Mouse (Mus musculus): Measurements from ENCODE around the gene Sema3f. TPM values are rescaled to one million over a fixed set of nuclear protein-coding genes. Genes with fewer than 3 reads are reported as not detected.

Sema3f gene
- 13.2 and 15.2 TPM in 2 replicates for polyA plus RNA-seq (2016; fragmentation: Nextera tagmentation; extraction: Ambion mirVana)

DNA sequence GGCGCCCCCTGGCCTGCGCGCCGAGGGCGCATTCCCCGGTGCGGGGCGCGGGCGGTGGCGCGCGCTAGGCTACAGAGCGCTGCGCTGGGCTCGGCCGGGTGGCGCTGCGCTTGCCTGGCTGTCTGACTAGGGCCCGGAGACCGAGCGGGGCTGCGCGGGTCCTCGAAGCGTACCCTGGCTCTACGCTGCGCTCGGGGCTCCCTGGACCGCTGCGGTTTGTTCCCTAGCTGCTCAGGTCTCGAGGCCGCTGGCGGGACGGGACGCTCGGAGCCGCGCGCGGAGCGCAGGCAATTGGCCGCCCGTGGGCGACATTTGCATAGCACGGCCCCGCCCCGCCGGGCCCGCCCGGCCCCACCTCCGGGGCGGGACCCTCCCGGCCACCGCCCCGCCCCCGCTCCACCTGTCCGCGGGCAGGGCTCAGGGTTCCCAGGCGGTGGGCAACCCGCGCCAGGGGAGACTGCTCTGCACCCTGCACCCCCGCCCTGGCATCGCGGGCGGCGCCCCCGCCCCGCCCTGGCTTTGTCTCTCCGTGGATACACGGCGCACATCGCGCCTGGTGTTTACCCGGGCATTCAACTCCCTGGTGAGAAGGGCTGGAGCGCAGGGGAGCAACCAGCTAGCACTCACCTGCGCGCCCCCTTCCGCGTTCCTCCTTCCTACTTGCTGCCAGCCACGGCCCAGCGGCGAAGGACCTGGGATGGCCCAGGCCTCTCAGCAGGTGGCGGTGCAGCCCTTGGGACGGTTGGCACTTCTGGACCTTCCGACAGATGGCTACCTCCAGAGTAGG, at the start of gene Sema3f:
Gene Sema3f (minus strand): TSS at position 779 of the 787 bp plus-strand sequence.
- Histone ChIP-seq H3K27ac (peak within 1 kb of the TSS; percentile 80), H3K9me3 (no peaks in the 10 kb centered on the region), H3K27me3 (peaks cover 61% of the 10 kb centered on the region), H3K4me2 (peak within 1 kb of the TSS; percentile 97), H3K36me3 (replicated peaks) (peaks cover 1% of the 10 kb centered on the region; the same call in 1 of the 2 replicates), H3K4me3 (replicated peaks) (peak within 1 kb of the TSS; percentile 69), H3K9ac (peak within 1 kb of the TSS; percentile 84), H3K4me1 (peaks cover 63% of the 10 kb centered on the region)
- peak; percentile 79 for ATAC-seq (ENCODE audit: low FRiP score)
- WGBS = 1% methylated on average over 53 of the region's 86 CpGs

DNA sequence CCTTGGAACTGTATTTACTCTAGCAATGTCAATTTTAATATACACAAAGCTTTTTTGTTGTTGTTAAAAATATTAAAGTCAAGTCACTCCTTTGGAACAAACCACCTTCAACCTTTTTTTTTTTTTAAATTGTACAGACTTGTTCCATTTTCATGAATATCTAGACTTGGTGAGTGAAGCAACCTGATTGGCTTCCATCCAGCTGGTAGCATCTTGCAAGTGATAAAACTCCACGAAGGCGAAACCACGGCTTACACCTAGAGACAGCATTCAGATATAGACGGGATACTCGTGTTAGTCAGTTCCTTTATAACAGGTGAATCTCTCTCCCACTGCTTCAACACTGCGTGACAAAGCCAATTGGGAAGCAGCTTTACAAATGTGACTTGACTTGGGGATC, 49.3 kb upstream of the Sema3f start:
- H3K4me2 ChIP-seq = no peak overlapping the region
- no peaks in the 10 kb centered on the region for H3K9me3 ChIP-seq
- no peak overlapping the region for H3K4me3 ChIP-seq (replicated peaks)
- 94% methylated on average over 6 of the region's 6 CpGs for WGBS
- peaks cover 92% of the 10 kb centered on the region for H3K36me3 ChIP-seq (replicated peaks)
- no peak overlapping the region for H3K9ac ChIP-seq
- H3K27ac ChIP-seq = no peak overlapping the region
- no peaks in the 10 kb centered on the region for H3K27me3 ChIP-seq
- H3K4me1 ChIP-seq = no peaks in the 10 kb centered on the region
- ATAC-seq (ENCODE audit: low FRiP score) = no peak

DNA sequence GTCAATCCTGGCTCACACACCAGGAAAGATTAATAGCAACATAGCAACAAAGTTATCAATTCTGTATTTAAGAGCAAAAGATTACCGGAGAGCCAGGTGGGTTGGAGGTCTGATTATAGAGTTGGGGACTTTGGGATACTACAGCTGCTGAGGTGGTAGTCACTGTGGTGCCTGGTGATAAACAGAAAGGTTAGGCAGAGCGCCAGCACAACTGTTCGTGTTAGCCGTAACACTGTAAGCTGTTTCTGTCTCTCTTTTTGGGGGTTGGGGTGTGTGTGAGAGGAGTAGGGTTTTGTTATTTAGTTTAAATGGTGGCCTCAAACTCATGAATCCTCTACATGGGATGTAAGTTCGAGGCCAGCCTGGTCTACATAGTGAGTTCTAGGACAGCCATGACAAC, 40.1 kb upstream of the Sema3f start:
- no peaks in the 10 kb centered on the region for H3K9me3 ChIP-seq
- H3K27ac ChIP-seq = no peak overlapping the region
- H3K4me1 ChIP-seq = no peaks in the 10 kb centered on the region
- H3K9ac ChIP-seq = no peak overlapping the region
- H3K27me3 ChIP-seq = no peaks in the 10 kb centered on the region
- no peak overlapping the region for H3K4me2 ChIP-seq
- no peak overlapping the region for H3K4me3 ChIP-seq (replicated peaks)
- H3K36me3 ChIP-seq (replicated peaks) = peaks cover 95% of the 10 kb centered on the region
- 98% methylated on average over 5 of the region's 5 CpGs for WGBS
- no peak for ATAC-seq (ENCODE audit: low FRiP score)

DNA sequence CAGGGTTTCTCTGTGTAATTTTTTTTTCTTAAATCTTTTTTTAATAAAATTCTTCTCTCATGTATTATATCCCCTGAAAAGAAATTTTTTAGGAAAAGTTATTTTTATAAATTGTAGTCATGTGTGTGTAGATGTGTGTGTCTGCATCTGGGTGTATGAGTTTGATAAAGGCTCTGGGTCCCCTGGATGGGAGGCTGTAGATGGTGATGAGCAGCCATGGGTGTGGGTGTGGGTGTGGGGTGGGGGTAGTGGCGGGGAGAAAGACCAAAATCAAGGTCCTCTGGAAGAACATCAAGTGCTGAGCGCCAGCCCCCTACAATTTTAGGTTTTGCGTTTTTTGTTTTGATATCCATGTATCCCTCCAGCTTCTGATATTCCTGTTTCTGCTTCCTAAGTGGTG, 37.8 kb upstream of the Sema3f start:
- WGBS = 92% methylated on average over 3 of the region's 3 CpGs
- no peak for ATAC-seq (ENCODE audit: low FRiP score)
- H3K4me3 ChIP-seq (replicated peaks) = no peak overlapping the region
- H3K9ac ChIP-seq = no peak overlapping the region
- H3K27me3 ChIP-seq = no peaks in the 10 kb centered on the region
- H3K4me1 ChIP-seq = no peaks in the 10 kb centered on the region
- H3K36me3 ChIP-seq (replicated peaks) = peaks cover 97% of the 10 kb centered on the region
- H3K9me3 ChIP-seq = no peaks in the 10 kb centered on the region
- H3K4me2 ChIP-seq = no peak overlapping the region
- H3K27ac ChIP-seq = no peak overlapping the region

DNA sequence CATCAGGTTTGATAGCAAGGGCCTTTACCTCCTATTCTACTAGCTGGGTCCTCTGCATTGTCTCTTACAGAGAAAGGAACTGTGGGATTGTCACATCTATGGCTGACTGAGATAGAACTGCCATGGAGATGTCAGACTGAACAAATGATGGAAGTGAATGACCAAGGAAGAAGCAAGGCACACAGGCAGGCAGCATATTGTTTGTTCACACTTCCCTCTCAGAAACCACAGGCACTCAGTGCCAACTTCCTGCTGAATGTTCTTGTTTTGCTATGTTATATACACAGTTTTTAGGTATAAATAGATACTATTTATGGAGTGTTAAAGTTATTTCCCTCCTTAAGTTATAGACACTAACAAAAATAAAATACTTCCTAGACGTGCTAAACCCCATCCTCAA, 37.0 kb upstream of the Sema3f start:
- Histone ChIP-seq H3K4me1 (no peaks in the 10 kb centered on the region), H3K4me3 (replicated peaks) (no peak overlapping the region), H3K36me3 (replicated peaks) (peaks cover 98% of the 10 kb centered on the region), H3K9me3 (no peaks in the 10 kb centered on the region), H3K9ac (no peak overlapping the region), H3K4me2 (no peak overlapping the region), H3K27me3 (no peaks in the 10 kb centered on the region), H3K27ac (no peak overlapping the region)
- ATAC-seq (ENCODE audit: low FRiP score) = no peak
- WGBS = 94% methylated on average over 1 of the region's 1 CpGs

DNA sequence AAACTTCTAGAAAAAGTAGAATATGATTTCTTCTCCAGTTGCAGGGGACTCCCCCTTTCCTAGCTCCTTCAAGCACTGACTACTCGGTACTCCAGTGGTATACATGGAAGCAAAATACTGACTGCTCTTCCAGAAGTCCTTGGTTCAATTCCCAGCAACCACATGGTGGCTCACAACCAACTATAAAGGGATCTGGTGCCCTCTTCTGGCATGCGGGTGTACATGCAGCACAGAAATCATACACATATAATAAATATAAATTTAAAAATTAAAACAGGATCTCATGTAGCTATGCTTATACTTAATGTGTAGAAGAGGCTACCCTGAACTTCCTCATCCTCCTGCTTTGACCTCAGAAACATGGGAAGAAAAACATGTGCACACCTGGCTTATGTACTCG, 36.4 kb upstream of the Sema3f start:
- WGBS = 93% methylated on average over 3 of the region's 3 CpGs
- ATAC-seq (ENCODE audit: low FRiP score) = no peak
- no peak overlapping the region for H3K27ac ChIP-seq
- no peak overlapping the region for H3K9ac ChIP-seq
- no peaks in the 10 kb centered on the region for H3K4me1 ChIP-seq
- H3K4me2 ChIP-seq = no peak overlapping the region
- peaks cover 98% of the 10 kb centered on the region for H3K36me3 ChIP-seq (replicated peaks)
- H3K9me3 ChIP-seq = no peaks in the 10 kb centered on the region
- H3K27me3 ChIP-seq = no peaks in the 10 kb centered on the region
- H3K4me3 ChIP-seq (replicated peaks) = no peak overlapping the region

DNA sequence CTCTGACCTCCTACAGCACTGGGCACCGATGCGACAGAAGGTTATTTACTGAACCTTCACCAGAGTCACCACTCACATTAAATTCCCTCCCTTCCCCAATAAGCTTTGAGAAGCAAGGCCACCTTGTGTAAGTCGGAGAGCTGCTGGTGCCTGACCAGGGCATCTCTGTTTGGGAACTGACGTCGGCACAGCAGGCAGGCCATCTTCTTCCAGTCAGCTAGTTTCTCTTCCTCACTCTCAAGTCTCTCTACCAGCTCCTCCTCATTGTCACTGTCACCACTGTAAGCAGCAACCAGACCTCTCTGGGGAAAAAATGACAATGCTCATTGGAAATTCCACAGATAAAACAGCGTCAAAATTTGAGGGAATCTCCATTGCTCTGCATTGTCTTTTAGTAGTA, 33.8 kb upstream of the Sema3f start:
- WGBS = 89% methylated on average over 6 of the region's 6 CpGs
- Histone ChIP-seq H3K27ac (no peak overlapping the region), H3K9me3 (no peaks in the 10 kb centered on the region), H3K36me3 (replicated peaks) (peaks cover 98% of the 10 kb centered on the region), H3K4me3 (replicated peaks) (no peak overlapping the region), H3K27me3 (no peaks in the 10 kb centered on the region), H3K4me1 (no peaks in the 10 kb centered on the region), H3K9ac (no peak overlapping the region), H3K4me2 (no peak overlapping the region)
- ATAC-seq (ENCODE audit: low FRiP score) = no peak

DNA sequence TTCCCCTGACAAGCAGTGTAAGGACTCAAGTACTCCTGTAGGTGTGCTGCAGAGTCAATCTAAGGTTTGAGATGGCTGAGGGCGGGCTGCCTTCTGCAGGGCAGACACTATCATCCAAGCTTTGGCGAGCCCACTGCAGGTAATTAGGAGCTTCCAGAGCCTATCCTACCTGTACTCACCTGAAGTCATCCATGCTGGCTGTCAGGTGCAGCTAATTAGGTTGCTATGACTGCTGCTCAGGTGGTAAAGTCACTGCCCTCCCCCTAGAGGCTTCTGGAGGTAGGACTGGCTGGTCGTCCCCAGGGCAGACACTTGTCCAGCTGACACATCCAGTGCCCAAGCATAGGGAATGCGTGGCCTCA, 28.5 kb upstream of the Sema3f start:
- ATAC-seq (ENCODE audit: low FRiP score) = 0 out of 2 replicates have a peak, but pooled peaks have one; percentile 19

DNA sequence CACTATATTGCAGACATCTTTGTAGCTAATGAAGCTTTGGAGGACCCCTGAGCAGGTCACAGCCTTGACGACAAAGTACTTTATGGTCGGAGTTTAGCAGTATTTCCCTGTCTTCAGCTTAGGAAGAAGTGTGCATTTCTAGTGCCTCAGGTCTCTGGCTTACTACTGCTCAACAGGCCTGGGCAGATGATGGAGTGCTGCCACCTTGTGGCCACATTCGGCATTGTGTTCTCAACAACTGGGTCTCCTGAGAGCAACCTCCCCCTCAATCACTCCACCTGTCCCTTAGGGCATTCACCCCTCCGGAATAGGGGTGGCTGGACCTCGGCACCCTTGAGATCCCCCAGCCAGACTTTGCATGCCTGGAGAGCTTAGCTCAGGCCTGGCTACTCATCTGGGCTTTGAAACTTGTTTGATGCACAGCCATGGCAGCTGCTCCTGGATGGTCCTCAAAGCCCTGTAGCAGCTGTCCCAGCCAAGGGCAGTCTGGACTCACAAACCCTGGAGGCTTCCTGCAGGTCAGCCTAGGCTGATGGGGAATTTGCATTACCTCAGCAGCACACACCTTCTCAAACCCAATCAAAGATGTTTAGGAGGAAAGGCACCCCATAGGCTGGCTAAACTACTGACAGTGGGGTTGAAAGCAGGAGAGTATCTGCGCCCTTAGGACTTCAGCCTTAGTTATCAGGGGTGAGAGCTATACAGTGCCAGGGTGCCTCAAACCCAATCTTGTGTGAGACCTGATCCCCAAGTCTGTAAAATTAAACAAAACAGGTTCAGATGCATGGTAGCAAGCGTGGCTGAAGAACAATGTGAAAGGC, 28.0 kb upstream of the Sema3f start:
- Histone ChIP-seq H3K4me1 (peaks cover 43% of the 10 kb centered on the region), H3K36me3 (replicated peaks) (peaks cover 51% of the 10 kb centered on the region), H3K27ac (peak overlapping the region; percentile 74), H3K9ac (no peak overlapping the region), H3K27me3 (peaks cover 16% of the 10 kb centered on the region; the same call in 1 of the 2 replicates), H3K9me3 (no peaks in the 10 kb centered on the region), H3K4me3 (replicated peaks) (no peak overlapping the region), H3K4me2 (no peak overlapping the region)
- peak; percentile 66 for ATAC-seq (ENCODE audit: low FRiP score)
- WGBS = 20% methylated on average over 7 of the region's 7 CpGs

More for the DNA sequence above, 28.5 kb upstream of the Sema3f start:
- Histone ChIP-seq H3K27ac (peak overlapping the region; percentile 74; the same call in 1 of the 2 replicates), H3K36me3 (replicated peaks) (peaks cover 57% of the 10 kb centered on the region), H3K27me3 (peaks cover 16% of the 10 kb centered on the region; the same call in 1 of the 2 replicates), H3K9me3 (no peaks in the 10 kb centered on the region), H3K4me1 (peaks cover 43% of the 10 kb centered on the region), H3K9ac (no peak overlapping the region), H3K4me3 (replicated peaks) (no peak overlapping the region), H3K4me2 (no peak overlapping the region)
- WGBS = 56% methylated on average over 4 of the region's 4 CpGs

DNA sequence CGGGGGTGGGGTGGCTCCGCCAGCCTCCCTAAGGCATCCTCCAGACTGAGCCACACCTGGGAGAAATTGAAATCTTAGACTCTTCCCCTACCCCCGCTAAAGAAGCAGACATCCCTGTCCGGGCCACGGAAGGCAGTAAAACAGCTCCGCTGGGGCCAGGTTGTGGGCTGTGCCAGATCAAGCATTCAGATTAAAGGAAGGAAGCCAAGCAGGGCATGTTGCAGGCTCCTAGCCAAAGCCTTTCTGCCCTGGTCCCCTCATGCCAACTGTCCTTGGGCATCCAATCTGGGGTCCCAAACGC, 25.9 kb upstream of the Sema3f start:
- peaks cover 30% of the 10 kb centered on the region for H3K36me3 ChIP-seq (replicated peaks)
- peak overlapping the region; percentile 16; the same call in 1 of the 2 replicates for H3K4me3 ChIP-seq (replicated peaks)
- H3K27me3 ChIP-seq = peaks cover 16% of the 10 kb centered on the region; the same call in 1 of the 2 replicates
- H3K9me3 ChIP-seq = no peaks in the 10 kb centered on the region
- 3% methylated on average over 7 of the region's 7 CpGs for WGBS
- H3K4me1 ChIP-seq = peaks cover 43% of the 10 kb centered on the region
- H3K4me2 ChIP-seq = peak overlapping the region; percentile 46
- peak overlapping the region; percentile 70 for H3K27ac ChIP-seq
- ATAC-seq (ENCODE audit: low FRiP score) = no peak
- peak overlapping the region; percentile 43; the same call in 1 of the 2 replicates for H3K9ac ChIP-seq

DNA sequence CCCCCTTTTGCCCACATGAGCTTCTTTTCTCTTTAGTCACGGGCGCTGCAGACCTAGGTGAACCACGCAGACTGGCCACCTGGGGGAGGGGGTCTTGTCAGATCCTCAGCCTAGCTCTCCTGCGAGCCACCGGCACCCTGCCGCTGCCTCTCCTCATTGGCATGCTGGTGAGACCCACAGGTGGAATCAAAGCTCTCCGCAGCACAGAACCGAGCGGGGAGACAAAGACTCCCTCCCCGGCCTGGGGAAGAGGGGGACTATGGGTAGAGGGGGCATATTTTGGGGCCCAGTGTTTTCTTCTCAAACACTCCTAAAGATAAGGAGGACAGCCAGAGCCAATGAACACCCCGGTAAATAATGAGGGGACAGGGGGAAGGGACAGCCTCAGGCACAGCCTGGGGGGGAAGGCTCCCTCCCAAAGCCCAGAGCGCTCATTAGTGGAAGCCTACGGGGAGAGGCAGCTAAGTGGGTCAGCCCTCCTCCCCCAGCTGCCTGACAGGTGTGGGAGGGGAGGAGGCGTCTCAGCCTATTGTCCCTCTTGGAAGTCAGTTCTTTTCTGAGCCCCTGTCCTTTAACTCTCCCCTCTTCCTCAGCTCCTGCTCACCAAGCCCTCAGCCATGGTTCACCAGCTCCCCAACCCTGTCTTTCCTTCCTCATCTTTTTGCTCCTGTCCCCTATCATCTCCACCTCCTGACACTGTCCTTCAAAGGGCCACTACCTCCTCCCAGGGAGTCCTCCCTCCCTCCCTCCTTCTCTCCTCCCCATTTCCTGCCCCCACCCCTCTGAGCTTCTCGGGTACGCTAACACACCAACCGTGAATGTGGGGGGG, 25.3 kb upstream of the Sema3f start:
- under 1% methylated on average over 17 of the region's 17 CpGs for WGBS
- H3K36me3 ChIP-seq (replicated peaks) = peaks cover 24% of the 10 kb centered on the region
- peaks cover 49% of the 10 kb centered on the region for H3K4me1 ChIP-seq
- peak overlapping the region; percentile 16 for H3K4me3 ChIP-seq (replicated peaks)
- H3K4me2 ChIP-seq = peak overlapping the region; percentile 46
- H3K9me3 ChIP-seq = no peaks in the 10 kb centered on the region
- peaks cover 16% of the 10 kb centered on the region; the same call in 1 of the 2 replicates for H3K27me3 ChIP-seq
- peak; percentile 21; the same call in 1 of the 2 replicates for ATAC-seq (ENCODE audit: low FRiP score)
- H3K9ac ChIP-seq = peak overlapping the region; percentile 43; the same call in 1 of the 2 replicates
- peak overlapping the region; percentile 70 for H3K27ac ChIP-seq

DNA sequence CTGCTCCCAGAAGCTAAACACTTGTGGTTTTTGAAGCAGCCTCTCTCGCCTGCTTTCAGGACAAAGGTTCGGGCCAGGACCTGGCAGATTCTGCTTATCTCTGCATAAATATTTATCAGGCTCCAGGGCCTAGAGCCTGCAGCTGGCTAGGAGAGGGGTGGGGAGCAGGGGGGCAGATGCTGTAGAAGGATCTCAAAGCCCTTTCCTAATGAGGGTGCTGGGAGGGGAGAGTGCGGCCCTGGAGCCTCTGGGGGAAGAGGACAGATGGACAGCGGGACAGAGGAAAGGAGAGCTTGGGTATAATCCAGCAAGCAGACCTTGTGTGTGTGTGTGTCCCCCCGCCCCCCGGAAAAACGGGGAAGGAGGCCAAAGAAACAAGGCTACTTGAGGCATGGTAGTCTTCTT, 24.3 kb upstream of the Sema3f start:
- 25% methylated on average over 7 of the region's 7 CpGs for WGBS
- H3K9ac ChIP-seq = 0 out of 2 replicates have a peak overlapping the region, but pooled peaks have one; percentile 18
- no peak overlapping the region for H3K4me3 ChIP-seq (replicated peaks)

More for the DNA sequence above, 24.3 kb upstream of the Sema3f start:
- Histone ChIP-seq H3K27ac (peak overlapping the region; percentile 70), H3K36me3 (replicated peaks) (peaks cover 14% of the 10 kb centered on the region), H3K4me2 (peak overlapping the region; percentile 46; the same call in 1 of the 2 replicates), H3K27me3 (peaks cover 16% of the 10 kb centered on the region; the same call in 1 of the 2 replicates), H3K9me3 (no peaks in the 10 kb centered on the region), H3K4me1 (peaks cover 59% of the 10 kb centered on the region)
- ATAC-seq (ENCODE audit: low FRiP score) = no peak
